Mouse (Mus musculus) liver (tissue): Measurements from ENCODE around the gene Dapk3.
"Not testable (repeated sequence)": the region's sequence is repeated elsewhere in the genome, so short reads cannot be mapped to it uniquely, and the experiment has no call there.

Experiments
- DNase-seq: peaks from one replicate; pipeline ENCODE4 v3.0.0-alpha.2; 2020; ENCODE audit warnings: mixed read lengths

Dapk3 gene

DNA sequence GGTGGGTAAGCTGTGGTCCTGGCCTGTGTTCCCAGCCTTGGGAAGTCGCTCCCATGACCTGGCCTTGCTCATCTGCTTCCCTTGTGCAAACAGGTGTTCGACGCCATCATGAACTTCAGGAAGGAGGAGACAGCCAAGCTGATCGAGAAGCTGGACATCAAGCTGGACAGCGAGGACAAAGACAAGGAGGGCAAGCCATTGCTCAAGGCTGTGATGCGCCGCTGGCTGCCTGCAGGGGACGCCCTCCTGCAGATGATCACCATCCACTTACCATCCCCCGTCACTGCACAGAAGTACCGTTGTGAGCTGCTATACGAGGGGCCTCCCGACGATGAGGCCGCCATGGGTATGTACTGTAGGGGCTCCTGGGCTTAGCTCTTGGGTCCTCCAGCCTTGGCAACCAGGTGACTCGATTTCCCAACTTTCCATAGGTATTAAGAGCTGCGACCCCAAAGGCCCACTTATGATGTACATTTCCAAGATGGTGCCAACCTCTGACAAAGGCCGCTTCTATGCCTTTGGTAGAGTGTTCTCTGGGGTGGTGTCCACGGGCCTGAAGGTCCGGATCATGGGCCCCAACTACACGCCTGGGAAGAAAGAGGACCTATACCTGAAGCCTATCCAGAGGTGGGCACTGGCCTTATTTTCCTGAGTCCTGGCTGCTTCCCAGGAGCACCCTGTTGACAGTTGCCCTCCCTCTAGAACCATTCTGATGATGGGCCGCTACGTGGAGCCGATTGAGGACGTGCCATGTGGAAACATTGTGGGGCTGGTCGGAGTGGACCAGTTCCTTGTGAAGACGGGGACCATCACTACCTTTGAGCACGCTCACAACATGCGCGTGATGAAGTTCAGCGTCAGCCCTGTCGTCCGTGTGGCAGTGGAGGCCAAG, 3.1 kb upstream of the Dapk3 start:
- DNase-seq, result no peak

DNA sequence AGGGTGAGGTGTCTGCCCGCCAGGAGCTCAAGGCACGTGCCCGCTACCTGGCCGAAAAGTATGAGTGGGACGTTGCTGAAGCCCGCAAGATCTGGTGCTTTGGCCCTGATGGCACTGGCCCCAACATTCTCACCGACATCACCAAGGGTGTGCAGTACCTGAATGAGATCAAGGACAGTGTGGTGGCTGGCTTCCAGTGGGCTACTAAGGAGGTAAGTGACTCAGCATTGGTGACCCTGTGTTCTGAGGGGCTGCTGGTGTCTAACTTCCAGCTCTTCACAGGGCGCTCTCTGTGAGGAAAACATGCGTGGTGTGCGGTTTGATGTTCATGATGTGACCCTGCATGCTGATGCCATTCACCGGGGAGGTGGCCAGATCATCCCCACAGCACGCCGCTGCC, 1.9 kb upstream of the Dapk3 start:
- no peak for DNase-seq

DNA sequence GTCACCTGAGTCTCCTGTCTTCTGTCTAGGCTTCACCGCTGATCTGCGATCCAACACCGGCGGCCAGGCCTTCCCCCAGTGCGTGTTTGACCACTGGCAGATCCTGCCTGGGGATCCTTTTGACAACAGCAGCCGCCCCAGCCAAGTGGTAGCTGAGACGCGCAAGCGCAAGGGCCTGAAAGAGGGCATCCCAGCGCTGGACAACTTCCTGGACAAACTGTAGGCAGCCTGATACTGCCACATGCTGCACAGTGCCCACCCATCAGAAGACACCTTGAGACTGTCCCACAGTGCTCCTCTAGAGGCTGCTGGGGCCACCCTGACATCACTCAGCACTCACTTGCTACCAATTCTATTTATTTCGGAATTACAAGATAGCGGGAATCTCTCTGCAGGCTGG, 945 bp upstream of the Dapk3 start:
- DNase-seq, result not testable (repeated sequence)

DNA sequence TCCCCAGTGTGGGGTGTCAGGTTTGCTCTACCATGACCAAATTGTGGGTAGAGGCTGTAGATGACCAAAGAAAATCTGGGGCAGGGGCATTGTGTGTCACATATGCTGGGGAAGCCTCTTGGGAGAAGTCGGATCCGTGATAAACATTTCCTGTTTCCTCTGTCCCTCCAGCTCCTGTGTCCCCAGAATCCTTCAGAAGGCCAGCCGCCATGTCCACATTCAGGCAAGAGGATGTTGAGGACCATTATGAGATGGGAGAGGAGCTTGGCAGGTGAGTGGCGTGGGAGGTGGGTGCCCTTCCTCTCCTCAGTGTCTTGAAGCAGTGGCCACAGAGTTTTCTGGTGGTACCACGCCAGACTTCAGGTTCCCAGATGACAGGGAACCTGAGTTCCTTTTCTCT, 1.0 kb downstream of the Dapk3 start, which contains the start of gene 4930442H23Rik:
TSS of gene 4930442H23Rik (minus strand) at position 45 of the 400 bp plus-strand sequence.
- DNase-seq, result no peak

DNA sequence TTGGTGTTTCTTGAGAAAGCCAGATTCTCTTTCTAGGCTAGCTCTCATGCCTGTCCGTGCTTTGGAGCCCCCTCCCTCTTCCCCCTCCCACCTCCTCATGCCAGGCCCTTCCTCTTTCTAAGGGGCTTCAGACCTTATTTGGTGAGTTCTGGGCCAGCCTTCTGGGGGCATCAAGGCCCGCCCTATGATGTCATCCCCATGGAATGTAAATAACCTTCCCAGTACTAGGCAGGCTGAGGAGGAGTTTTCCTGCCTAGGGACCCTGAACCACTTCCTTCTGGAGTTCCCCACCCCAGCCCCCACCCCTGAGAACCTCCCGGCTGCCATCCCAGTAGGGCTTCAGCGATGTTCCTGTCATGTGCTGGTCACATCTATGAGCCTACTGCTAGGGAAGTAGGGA, 2.0 kb downstream of the Dapk3 start:
- no peak for DNase-seq

DNA sequence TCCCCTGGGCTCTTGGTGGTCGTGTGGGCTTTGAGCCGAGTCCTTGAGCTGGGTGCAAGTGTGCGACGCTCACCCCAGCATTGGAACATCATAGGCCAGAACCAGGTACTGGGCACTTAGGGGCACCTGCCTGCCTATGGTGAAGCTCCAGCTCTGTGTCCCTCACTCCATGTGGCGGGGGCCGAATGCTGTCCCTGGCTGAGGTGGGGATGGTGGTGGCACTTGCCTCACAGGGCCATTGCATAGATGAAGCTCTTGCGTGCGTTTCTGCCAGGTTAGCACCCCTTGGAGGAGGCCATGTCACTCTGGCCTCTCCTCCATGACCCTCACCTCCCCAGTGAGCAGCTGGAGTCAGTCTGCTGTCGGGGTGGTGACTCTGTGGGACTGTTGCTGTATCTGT, 4.4 kb downstream of the Dapk3 start:
- no peak for DNase-seq

DNA sequence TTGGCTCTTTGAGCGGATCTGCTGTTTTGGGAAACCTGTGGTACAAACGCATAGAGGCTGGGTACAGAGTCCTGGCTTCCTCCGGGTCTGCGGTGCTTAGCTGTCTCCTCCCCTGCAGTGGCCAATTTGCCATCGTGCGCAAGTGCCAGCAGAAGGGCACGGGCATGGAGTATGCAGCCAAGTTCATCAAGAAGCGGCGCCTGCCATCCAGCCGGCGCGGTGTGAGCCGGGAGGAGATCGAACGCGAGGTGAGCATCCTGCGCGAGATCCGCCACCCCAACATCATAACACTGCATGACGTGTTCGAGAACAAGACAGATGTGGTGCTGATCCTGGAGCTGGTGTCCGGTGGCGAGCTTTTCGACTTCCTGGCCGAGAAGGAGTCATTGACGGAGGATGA, 7.0 kb downstream of the Dapk3 start:
- DNase-seq, result no peak

DNA sequence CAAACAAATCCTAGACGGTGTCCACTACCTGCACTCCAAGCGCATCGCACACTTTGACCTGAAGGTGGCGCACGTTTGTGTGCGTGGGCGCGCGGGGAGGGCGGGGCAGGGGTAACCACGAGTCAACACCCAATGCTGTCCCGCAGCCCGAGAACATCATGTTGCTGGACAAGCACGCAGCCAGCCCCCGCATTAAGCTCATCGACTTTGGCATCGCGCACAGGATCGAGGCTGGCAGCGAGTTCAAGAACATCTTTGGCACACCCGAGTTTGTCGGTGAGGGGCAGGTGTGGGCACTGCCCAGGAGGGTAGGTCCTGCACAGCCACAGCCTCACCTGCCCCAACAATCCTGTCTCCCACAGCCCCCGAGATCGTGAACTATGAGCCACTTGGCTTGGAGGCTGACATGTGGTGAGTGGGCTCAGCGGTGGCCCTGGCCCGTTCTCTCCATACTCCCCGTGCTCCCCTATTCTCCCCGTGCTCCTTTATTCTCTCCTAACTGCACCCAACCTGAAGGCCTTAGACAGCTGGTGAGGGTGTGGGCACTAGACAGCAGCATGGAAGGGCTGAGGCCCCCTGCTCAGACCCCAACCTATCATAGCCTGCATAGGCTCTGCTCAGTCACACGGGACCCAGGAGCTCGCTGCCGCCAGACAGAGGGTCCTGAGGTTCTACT, 7.6 kb downstream of the Dapk3 start:
- peak; percentile 58 for DNase-seq

DNA sequence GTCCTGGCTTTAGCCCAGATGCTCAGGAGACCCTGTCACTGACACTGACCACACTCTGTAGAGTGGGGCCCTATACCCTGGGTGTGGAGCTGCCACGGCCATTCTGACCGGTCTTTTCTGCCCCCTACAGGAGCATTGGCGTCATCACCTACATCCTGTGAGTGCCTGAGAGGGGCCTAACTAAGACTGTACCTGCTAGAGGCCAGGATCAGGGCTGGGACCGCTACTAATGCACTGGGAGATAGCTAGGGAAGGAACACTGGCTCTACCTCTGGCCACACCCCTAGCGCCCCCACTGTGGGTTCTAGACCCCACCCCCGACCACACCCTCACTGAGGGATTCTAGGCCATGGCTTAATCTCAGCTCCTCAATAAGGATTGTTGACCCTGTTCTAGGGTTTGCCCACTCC, 8.1 kb downstream of the Dapk3 start:
- DNase-seq, result no peak

DNA sequence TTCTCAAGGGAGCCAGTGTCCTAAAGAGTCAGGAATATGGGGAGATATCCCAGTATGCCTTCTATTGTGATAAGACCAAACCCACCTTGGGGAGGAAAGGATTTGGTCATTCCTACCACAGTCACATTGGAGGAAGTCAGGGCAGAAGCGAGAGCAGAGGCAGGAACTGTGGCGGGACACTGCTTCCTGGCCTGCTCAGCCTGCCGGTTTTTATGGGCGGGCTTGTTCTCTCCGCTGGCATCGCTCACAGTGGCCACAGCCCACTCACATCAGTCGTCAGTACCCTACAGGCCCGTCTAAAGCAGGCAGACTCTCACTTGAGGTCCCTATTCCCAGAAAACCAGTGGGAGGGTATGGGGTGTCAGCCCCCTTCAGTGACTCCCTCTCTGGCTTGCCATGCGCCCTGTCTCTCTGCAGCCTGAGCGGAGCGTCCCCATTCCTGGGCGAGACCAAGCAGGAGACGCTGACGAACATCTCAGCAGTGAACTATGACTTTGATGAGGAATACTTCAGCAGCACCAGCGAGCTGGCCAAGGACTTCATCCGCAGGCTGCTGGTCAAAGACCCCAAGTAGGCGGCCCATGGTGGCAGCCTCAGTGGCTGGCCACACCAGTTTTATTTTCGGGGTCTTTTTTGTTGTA, 8.7 kb downstream of the Dapk3 start:
- DNase-seq, result no peak

DNA sequence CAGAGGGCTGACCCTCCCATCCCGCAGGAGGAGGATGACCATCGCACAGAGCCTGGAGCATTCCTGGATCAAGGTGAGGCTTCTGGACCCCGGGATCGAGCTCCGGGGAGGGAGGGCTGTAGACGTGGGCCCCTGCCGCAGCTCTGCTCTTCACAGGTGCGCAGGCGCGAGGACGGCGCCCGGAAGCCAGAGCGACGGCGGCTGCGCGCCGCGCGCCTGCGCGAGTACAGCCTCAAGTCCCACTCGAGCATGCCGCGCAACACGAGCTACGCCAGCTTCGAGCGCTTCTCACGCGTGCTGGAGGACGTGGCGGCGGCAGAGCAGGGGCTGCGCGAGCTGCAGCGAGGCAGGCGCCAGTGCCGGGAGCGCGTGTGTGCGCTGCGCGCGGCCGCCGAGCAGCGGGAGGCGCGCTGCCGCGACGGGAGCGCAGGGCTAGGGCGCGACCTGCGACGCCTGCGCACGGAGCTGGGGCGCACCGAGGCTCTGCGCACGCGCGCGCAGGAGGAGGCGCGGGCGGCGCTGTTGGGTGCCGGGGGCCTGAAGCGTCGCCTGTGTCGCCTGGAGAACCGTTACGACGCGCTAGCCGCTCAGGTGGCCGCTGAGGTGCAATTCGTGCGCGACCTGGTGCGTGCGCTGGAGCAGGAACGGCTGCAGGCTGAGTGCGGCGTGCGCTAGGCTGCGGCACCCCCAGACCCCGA, 9.6 kb downstream of the Dapk3 start:
- DNase-seq, result peak; percentile 80

DNA sequence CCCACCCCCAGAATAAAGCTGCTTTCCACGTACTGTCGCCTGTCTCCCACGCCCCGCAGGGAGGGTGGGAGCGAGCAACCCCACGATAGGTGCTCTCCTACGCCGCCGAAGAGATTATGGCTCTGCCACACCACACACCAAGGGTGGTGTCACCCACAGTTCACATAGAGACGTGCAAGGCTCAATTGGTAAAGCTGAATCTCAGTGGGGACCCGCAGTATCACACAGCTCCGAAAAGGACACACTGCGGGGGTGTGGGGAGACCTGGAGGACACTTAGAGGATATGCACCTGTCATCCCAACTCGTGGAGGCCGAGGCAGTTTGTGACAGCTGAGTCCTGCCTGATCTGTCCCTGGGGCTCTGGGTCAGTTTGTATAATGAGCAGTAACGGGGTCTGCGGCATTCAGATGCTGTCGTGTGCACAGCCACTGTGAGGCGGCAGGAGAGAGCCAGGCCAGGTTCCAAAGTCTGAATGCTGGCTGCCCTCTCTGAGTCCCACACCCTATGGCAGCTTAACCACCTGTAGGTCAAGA, 10.2 kb downstream of the Dapk3 start:
- DNase-seq, result no peak

DNA sequence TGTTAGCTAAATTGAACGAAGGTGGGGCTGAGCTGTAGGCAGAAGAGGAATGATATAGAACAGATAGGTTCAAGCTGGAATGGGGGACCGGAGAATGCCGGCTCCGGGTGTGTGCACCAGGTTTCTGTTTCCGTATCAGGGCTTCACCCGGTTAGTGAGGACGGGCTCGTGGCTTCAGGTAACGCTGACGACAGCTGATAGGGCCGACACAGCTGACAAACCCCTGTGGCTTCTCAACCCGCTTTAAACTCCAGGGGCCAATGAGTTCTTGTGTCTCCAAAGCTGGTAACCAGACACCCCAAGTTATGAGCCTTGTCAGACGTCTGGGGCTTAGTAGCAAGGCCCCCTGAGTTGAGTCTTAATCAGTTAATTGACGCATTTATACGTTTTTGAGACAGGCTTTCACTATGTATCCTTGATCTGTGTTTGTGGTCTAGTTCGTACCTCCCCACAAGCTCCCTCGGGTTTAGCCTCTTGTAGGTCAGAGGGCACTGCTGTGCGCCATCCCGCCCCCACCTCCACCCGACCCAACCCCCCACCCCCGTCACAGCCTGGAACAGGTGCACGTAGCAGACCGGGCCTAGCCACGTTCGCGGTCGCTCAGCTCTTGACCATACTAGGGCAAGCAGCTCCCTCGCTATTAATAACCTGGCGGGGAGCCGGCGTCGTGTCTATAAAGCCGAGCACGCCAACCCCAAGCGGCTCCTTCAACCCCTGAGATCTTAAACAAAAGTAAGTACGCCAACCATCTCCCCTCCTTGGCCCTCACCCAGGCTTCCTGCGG, 11.4 kb downstream of the Dapk3 start:
- no peak for DNase-seq

DNA sequence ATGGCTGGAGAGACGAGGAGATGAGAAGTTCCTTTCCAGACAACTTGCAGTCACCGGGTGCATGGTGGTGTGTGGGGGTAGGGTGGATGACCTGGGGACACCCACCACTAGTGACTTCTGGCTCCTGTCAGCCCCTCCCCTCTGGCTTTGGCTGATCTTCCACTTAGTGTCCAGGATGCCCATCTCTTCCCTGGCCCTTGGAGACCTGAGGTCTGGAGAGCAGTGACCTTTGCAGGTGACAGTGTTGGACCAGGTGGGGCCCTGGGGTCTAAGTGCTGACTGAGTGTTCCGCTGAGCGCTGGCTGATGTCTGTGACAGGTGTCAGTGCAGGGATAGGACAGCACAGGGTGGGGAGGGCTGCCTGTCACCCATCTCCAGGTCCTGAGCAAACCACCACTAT, 12.5 kb downstream of the Dapk3 start:
- no peak for DNase-seq

DNA sequence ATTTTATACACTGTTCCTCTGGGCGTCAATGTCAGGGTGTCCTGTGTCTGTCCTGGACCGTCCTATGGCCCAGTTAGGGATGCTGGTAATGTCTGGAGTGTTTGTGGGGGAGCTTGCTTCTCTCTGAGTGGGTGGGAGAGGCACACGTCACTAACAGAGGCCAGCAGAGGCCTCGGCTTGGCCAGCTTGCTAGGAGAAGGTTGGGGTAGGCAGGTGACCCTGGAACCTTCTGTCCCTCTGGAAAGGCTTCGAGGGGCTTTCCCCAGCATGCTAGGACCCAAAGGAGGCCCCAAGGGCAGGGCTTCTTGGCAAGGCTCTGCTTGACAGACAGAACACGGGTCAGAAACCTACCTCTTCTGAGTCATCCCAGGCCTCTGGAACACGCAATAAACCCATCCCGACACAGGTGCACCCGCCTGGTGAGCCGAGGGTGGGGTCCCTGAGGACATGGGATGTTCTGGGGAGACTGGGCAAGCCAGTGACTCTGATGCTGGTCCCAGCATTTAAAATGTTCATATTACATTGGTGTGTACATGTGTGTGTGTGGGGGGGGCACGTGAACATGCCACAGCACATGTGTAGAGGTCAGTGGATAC, 13.8 kb downstream of the Dapk3 start:
- no peak for DNase-seq

DNA sequence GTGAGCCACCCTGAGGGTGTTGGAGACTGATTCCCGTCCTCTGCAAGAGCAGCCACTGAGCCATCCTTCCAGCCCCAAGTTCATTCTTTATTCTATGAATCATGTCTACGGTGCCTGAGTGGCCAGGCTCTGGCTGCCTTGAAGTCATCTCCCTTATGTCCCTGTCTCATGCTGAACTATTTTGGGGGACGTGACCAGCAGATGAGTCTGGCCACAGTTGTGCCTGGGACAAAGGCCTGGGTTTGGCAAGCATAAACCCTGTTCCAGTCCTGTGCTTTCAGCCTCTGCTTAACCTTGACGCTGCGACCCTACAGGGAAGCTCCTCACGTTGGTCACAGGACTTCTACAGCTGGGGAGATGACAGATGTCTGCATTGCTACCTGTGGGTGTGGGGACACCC, 14.5 kb downstream of the Dapk3 start:
- no peak for DNase-seq

DNA sequence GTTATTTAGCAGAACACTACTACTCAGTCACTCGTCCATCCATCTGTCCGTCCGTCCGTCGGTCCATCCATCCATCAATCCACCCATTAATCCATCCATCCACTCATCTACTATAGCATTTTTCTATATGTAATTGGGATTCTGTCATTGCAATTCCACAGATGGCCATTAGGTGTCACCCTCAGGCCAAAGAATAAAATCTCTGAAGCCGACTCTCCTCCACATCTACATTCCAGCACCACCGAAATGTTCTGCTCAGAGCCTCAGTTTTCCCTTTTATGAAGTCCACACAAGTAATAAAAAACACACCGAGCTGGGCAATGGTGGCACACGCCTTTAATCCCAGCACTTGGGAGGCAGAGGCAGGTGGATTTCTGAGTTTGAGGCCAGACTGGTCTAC, 15.4 kb downstream of the Dapk3 start:
- peak; percentile 63 for DNase-seq

DNA sequence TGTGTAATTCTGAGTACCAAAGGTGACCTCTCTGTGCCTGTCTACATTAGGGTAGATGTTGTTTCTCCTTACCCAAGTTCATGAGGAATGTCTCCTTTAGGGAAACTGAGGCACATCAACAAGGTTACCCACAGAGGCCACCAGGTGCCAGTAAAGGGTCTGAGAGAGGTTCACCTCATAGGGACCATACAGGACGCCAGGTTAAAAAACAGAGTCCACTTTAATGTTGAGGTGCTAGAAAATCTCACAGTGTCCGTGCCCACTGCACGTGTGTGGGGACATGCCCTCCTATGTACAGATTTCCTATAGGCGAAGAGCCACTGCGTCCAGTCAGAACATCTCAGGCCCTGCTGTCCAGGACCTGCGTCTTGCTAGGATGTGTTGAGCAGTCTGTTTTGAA, 16.2 kb downstream of the Dapk3 start:
- DNase-seq, result no peak

DNA sequence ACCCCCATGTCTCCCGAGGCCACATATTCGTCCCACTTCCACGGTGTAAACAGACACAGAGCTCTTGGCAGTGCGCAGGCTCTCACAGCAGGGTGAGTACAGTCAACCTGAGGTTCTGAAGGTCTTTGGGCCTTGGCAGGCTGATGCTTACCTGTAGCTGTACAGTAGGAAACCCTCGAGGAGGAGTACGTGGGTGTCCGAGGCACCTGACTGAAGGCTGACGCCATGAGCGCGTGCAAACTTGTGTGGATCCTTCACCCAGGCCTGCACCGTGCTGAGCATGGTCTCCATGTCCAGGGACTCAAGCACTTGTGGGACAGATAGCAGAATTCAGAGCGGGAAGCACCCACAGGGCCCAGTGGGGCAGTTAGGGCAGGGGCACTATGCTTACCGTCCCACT, 17.3 kb downstream of the Dapk3 start:
- DNase-seq, result no peak

DNA sequence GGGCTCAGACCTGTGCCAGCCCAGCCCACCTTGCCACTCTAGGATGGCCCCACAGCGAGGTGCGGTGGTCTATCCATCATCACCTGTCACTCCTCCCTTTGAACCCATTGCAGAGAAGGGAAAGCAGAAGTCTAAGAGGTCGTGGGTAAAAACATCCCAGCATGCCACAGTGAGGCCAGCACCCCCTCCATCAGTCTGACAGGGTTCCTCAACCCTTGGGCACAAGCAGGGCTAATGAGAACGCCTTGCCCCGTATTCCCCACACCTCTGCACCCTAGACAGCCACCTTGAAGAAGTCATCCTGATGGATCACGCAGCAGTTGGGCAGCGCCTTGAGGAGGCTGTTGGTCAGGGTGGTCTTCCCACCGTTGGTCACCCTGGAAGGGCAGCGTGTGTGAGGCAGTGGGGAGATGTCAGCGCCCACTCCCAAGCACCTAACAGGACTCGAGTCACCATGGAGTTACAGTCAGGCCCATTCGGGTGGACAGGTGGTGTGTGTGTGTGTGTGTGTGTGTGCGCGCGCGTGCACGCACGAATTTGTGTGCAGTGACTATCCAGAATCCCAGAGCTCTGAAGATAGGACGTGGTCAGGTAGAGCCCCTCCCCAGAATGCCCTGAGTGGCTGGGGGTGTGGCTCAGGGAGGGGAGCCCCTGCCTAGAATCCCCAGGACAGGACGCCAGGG, 17.9 kb downstream of the Dapk3 start:
- DNase-seq, result no peak
